Mouse (Mus musculus) right cerebral cortex, postnatal 25 days (tissue): ENCODE measurements around the gene Gzf1.

Source experiments
- DNase-seq: peaks from one replicate; pipeline ENCODE4 v3.0.0; 2022

Gene Gzf1

GRCm38 (mm10) chr2:148706409-148707201 is 25.8 kb downstream of the Gzf1 start:
- no peak for DNase-seq

- no peak for DNase-seq
Observed at GRCm38 (mm10) chr2:148707202-148707530, 26.3 kb downstream of the Gzf1 start.

- no peak for DNase-seq
Observed at GRCm38 (mm10) chr2:148712326-148712725, 31.5 kb downstream of the Gzf1 start.

- DNase-seq, result no peak
Observed at GRCm38 (mm10) chr2:148717072-148717471, 36.2 kb downstream of the Gzf1 start.

- DNase-seq, result no peak
Observed at GRCm38 (mm10) chr2:148719271-148719995, 38.6 kb downstream of the Gzf1 start.

GRCm38 (mm10) chr2:148731614-148732326 is 50.9 kb downstream of the Gzf1 start:
- peak; percentile 19 for DNase-seq

GRCm38 (mm10) chr2:148732327-148733000 is 51.6 kb downstream of the Gzf1 start, which contains the start of gene Napb:
Gene Napb (minus strand): TSS chr2:148732467.
- DNase-seq, result peak; percentile 94
